17 mouse cellular contexts compared by ENCODE assay signal in genomic region chr1:53925149-53925901, GRCm38 (mm10).
DNase-seq lines count a peak whose midpoint lies in the region; ATAC-seq lines count a peak whose summit lies in the region.
"Had no signal": no experiment of that assay in that cellular context is flagged by ENCODE, and none has a peak within 500 bp of the region (broad histone marks: within the 10 kb centered on the region; RNA-seq: fewer than 3 reads in every experiment).

No protein-coding gene starts in this region.

- no peak for DNase-seq in midbrain, embryonic 11.5 days (ENCODE audit: low spot score, missing footprints)
- no peak for DNase-seq in midbrain, embryonic 10.5 days (ENCODE audit: low spot score)
- DNase-seq in forebrain, embryonic 14.5 days (ENCODE audit: low spot score): no peak
- DNase-seq in natural killer cell, adult 2 months (ENCODE audit: low spot score in 2 of 2): no peak
- no peak for DNase-seq in embryo, embryonic 11 days
- DNase-seq: adrenal gland, postnatal 36 days; cerebellum, adult 9-11 months; heart, adult 2 months; kidney, postnatal 4 days; left cerebral cortex, postnatal 4 days; liver, embryonic 13.5 days; lung, postnatal 14 days; right cerebral cortex, postnatal 4 days had no signal

- no peaks in the 10 kb centered on the region for H3K27me3 ChIP-seq in midbrain, embryonic 11.5 days (ENCODE audit: control insufficient read depth, insufficient read depth, low read length)
- no peaks in the 10 kb centered on the region for H3K27me3 ChIP-seq in midbrain, embryonic 10.5 days (ENCODE audit: low read depth, poor library complexity, severe bottlenecking)
- peaks cover 4% of the 10 kb centered on the region; the same call in 1 of the 2 replicates for H3K27me3 ChIP-seq in forebrain, embryonic 14.5 days (replicated peaks; ENCODE audit: control insufficient read depth, insufficient read depth, low read length)
- H3K27me3 ChIP-seq in hindbrain, embryonic 16.5 days (replicated peaks; ENCODE audit: control insufficient read depth, insufficient read depth, low read length): no peaks in the 10 kb centered on the region
- no peaks in the 10 kb centered on the region for H3K27me3 ChIP-seq in neural tube, embryonic 15.5 days (replicated peaks)
- H3K27me3 ChIP-seq: liver, embryonic 13.5 days; neural tube, embryonic 12.5 days had no signal

- H3K4me2 ChIP-seq in midbrain, embryonic 11.5 days: no peak overlapping the region
- no peak overlapping the region for H3K4me2 ChIP-seq in forebrain, embryonic 14.5 days (ENCODE audit: low read length)
- no peak overlapping the region for H3K4me2 ChIP-seq in hindbrain, embryonic 16.5 days (ENCODE audit: low read length)
- no peak overlapping the region for H3K4me2 ChIP-seq in neural tube, embryonic 15.5 days
- H3K4me2 ChIP-seq: liver, embryonic 13.5 days; neural tube, embryonic 12.5 days had no signal

- peak; percentile 44; the same call in 1 of the 2 replicates for ATAC-seq in midbrain, embryonic 11.5 days (ENCODE audit: low FRiP score)
- ATAC-seq in forebrain, embryonic 14.5 days: peak; percentile 37; the same call in 1 of the 2 replicates
- ATAC-seq in hindbrain, embryonic 16.5 days: peak; percentile 41; the same call in 1 of the 2 replicates
- peak; percentile 21; the same call in 1 of the 2 replicates for ATAC-seq in neural tube, embryonic 15.5 days (ENCODE audit: low FRiP score)
- ATAC-seq: intestine, embryonic 16.5 days had no signal

- no peaks in the 10 kb centered on the region for H3K36me3 ChIP-seq in midbrain, embryonic 11.5 days (ENCODE audit: control insufficient read depth, insufficient read depth, low read length)
- no peaks in the 10 kb centered on the region for H3K36me3 ChIP-seq in midbrain, embryonic 10.5 days
- no peaks in the 10 kb centered on the region for H3K36me3 ChIP-seq in forebrain, embryonic 14.5 days (ENCODE audit: control insufficient read depth, insufficient read depth, low read length)
- H3K36me3 ChIP-seq in hindbrain, embryonic 16.5 days (ENCODE audit: control insufficient read depth, insufficient read depth, low read length): peaks cover 3% of the 10 kb centered on the region; the same call in 1 of the 2 replicates
- H3K36me3 ChIP-seq in neural tube, embryonic 15.5 days: no peaks in the 10 kb centered on the region; the same call in 1 of the 2 replicates
- H3K36me3 ChIP-seq: liver, embryonic 13.5 days; neural tube, embryonic 12.5 days had no signal

- no peak overlapping the region for H3K4me3 ChIP-seq in midbrain, embryonic 11.5 days (ENCODE audit: low read depth, low read length)
- H3K4me3 ChIP-seq in midbrain, embryonic 10.5 days: no peak overlapping the region
- H3K4me3 ChIP-seq in forebrain, embryonic 14.5 days (ENCODE audit: low read depth, low read length): no peak overlapping the region
- no peak overlapping the region for H3K4me3 ChIP-seq in hindbrain, embryonic 16.5 days (ENCODE audit: low read length)
- H3K4me3 ChIP-seq in neural tube, embryonic 15.5 days (replicated peaks): no peak overlapping the region
- H3K4me3 ChIP-seq: heart, adult 2 months; liver, embryonic 13.5 days; neural tube, embryonic 12.5 days had no signal

- H3K9ac ChIP-seq in midbrain, embryonic 11.5 days (ENCODE audit: low read length): no peak overlapping the region
- H3K9ac ChIP-seq in forebrain, embryonic 14.5 days (ENCODE audit: low read length): no peak overlapping the region
- H3K9ac ChIP-seq in hindbrain, embryonic 16.5 days (ENCODE audit: low read depth, low read length): no peak overlapping the region
- H3K9ac ChIP-seq in neural tube, embryonic 15.5 days (replicated peaks): no peak overlapping the region
- H3K9ac ChIP-seq: liver, embryonic 13.5 days; neural tube, embryonic 12.5 days had no signal

- H3K9me3 ChIP-seq in midbrain, embryonic 11.5 days (ENCODE audit: control insufficient read depth, low read length): no peaks in the 10 kb centered on the region
- H3K9me3 ChIP-seq in midbrain, embryonic 10.5 days (replicated peaks): no peaks in the 10 kb centered on the region
- H3K9me3 ChIP-seq in forebrain, embryonic 14.5 days (replicated peaks; ENCODE audit: control insufficient read depth, low read length): no peaks in the 10 kb centered on the region
- no peaks in the 10 kb centered on the region for H3K9me3 ChIP-seq in hindbrain, embryonic 16.5 days (ENCODE audit: control insufficient read depth, low read length)
- no peaks in the 10 kb centered on the region for H3K9me3 ChIP-seq in neural tube, embryonic 15.5 days (replicated peaks)
- H3K9me3 ChIP-seq: liver, embryonic 13.5 days; neural tube, embryonic 12.5 days had no signal

- H3K27ac ChIP-seq in midbrain, embryonic 11.5 days (ENCODE audit: low read depth, low read length): no peak overlapping the region
- H3K27ac ChIP-seq in midbrain, embryonic 10.5 days (replicated peaks): no peak overlapping the region
- no peak overlapping the region for H3K27ac ChIP-seq in forebrain, embryonic 14.5 days (ENCODE audit: low read depth, low read length)
- H3K27ac ChIP-seq in hindbrain, embryonic 16.5 days (ENCODE audit: low read depth, low read length): no peak overlapping the region
- H3K27ac ChIP-seq in neural tube, embryonic 15.5 days (replicated peaks): no peak overlapping the region
- H3K27ac ChIP-seq: heart, adult 2 months; liver, embryonic 13.5 days; neural tube, embryonic 12.5 days had no signal

- 44% methylated on average over 18 of the region's 18 CpGs for WGBS in midbrain, embryonic 11.5 days
- 34% methylated on average over 18 of the region's 18 CpGs for WGBS in midbrain, embryonic 10.5 days
- WGBS in forebrain, embryonic 14.5 days: 36% methylated on average over 18 of the region's 18 CpGs
- WGBS in hindbrain, embryonic 16.5 days: 46% methylated on average over 18 of the region's 18 CpGs
- 63% methylated on average over 18 of the region's 18 CpGs for WGBS in neural tube, embryonic 15.5 days

- H3K4me1 ChIP-seq in midbrain, embryonic 11.5 days (ENCODE audit: control insufficient read depth, insufficient read depth, low read length): no peaks in the 10 kb centered on the region
- peaks cover 5% of the 10 kb centered on the region; the same call in 1 of the 2 replicates for H3K4me1 ChIP-seq in midbrain, embryonic 10.5 days
- H3K4me1 ChIP-seq in forebrain, embryonic 14.5 days (ENCODE audit: control insufficient read depth, insufficient read depth, low read length): no peaks in the 10 kb centered on the region
- no peaks in the 10 kb centered on the region for H3K4me1 ChIP-seq in hindbrain, embryonic 16.5 days (ENCODE audit: control insufficient read depth, insufficient read depth, low read depth, low read length)
- no peaks in the 10 kb centered on the region; the same call in 1 of the 2 replicates for H3K4me1 ChIP-seq in neural tube, embryonic 15.5 days
- H3K4me1 ChIP-seq: liver, embryonic 13.5 days; neural tube, embryonic 12.5 days had no signal
